Mouse (Mus musculus): Measurements from ENCODE around the gene Abhd4.

GRCm38 (mm10) chr14:54240542-54240941 is 13.4 kb upstream of the Abhd4 start:
- TF ChIP-seq CTCF (IDR thresholded peaks at IDR 0.05; ENCODE audit: borderline replicate concordance, control insufficient read depth, extremely low read depth, insufficient read depth, low read length, poor library complexity): no peak
- TF ChIP-seq POLR2A (IDR thresholded peaks at IDR 0.05; ENCODE audit: control insufficient read depth, extremely low read depth, insufficient read depth, low read length, poor library complexity): no peak

Data from thymus, adult 2 months (tissue).